Mouse (Mus musculus) lung, embryonic 16.5 days (tissue): ENCODE measurements at regions not wholly inside any gene's neighbourhood (a gene's known extent, or its start where the extent isn't known, plus 50 kb on each side); places are given as distances from the start of the nearest gene placed in this dataset.
A peak's percentile ranks its signal among the peaks of the same experiment; 100 is the strongest.

ENCODE experiments used
- ATAC-seq: fragments of 200-750 bp; cut with Nextera tagmentation; 2 replicates; pipeline ENCODE4 v1.8.0; 2017; ENCODE audit warnings: low read depth, mild to moderate bottlenecking, moderate library complexity
- H3K27ac ChIP-seq: fragments of 300-500 bp; sonication (generic); 2 replicates; pipeline ENCODE4 v1.5.1; 2014; ENCODE audit warnings: mild to moderate bottlenecking, control low read depth, low read length
- H3K27me3 ChIP-seq: fragments of 300-500 bp; sonication (generic); 2 replicates; pipeline ENCODE4 v1.6.1; 2014; ENCODE audit warnings: low read depth, low read length, mixed read lengths; ENCODE audit not compliant: control insufficient read depth, insufficient read depth
- H3K36me3 ChIP-seq: fragments of 300-500 bp; sonication (generic); 2 replicates; pipeline ENCODE4 v1.6.1; 2014; ENCODE audit warnings: low read length; ENCODE audit not compliant: control insufficient read depth, insufficient read depth
- H3K4me1 ChIP-seq: fragments of 300-500 bp; sonication (generic); replicated peaks from 2 replicates; pipeline ENCODE4 v1.6.1; 2014; ENCODE audit warnings: low read length, mixed read lengths; ENCODE audit not compliant: control insufficient read depth, insufficient read depth
- H3K4me2 ChIP-seq: fragments of 300-500 bp; sonication (generic); 2 replicates; pipeline ENCODE4 v1.6.1; 2014; ENCODE audit warnings: low read depth, low read length, control low read depth
- H3K4me3 ChIP-seq: fragments of 300-500 bp; sonication (generic); 2 replicates; pipeline ENCODE4 v1.5.1; 2014; ENCODE audit warnings: mild to moderate bottlenecking, low read length, control low read depth
- H3K9ac ChIP-seq: fragments of 300-500 bp; sonication (generic); 2 replicates; pipeline ENCODE4 v1.6.1; 2014; ENCODE audit warnings: low read length, control low read depth
- H3K9me3 ChIP-seq: fragments of 300-500 bp; sonication (generic); 2 replicates; pipeline ENCODE4 v1.6.1; 2016; ENCODE audit warnings: low read length; ENCODE audit not compliant: control insufficient read depth
- WGBS: fragments of 180-500 bp; shearing (Covaris S2); extraction: QIAGEN DNeasy Blood & Tissue Kit; methylation state at CpG from one replicate; pipeline ENCODE4 v1.1.7; 2014; 5-methylcytosine and 5-hydroxymethylcytosine counted together

DNA sequence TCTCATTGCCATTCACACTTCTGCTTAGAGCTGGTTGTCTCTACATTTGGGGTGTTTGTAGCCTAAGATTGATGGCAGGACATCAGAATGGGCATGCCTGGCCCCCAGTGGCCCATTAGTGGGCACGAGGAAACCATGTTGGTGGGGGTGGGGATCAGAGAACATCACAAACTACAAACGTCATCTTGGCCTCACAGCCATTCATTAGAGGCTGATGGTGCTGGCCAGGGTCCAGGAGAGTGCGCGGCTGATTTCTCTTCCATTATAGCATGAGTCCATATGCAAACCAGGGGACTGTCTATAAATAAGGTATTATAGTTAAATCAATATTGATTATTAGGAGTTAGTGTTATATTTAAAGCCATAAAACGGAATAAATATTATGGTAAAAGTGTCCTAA is 67.9 kb downstream of the 3100002H09Rik start:
- Histone ChIP-seq H3K9ac (no peak overlapping the region), H3K9me3 (no peaks in the 10 kb centered on the region), H3K27me3 (no peaks in the 10 kb centered on the region), H3K4me2 (no peak overlapping the region), H3K4me3 (no peak overlapping the region), H3K36me3 (no peaks in the 10 kb centered on the region), H3K27ac (no peak overlapping the region), H3K4me1 (no peaks in the 10 kb centered on the region)
- 52% methylated on average over 5 of the region's 5 CpGs for WGBS
- ATAC-seq, result no peak

GRCm38 (mm10) chr4:124538471-124538870 is 72.1 kb downstream of the 3100002H09Rik start:
- Histone ChIP-seq H3K27ac (no peak overlapping the region), H3K9ac (no peak overlapping the region), H3K27me3 (no peaks in the 10 kb centered on the region), H3K36me3 (no peaks in the 10 kb centered on the region), H3K9me3 (no peaks in the 10 kb centered on the region), H3K4me3 (no peak overlapping the region), H3K4me2 (no peak overlapping the region), H3K4me1 (no peaks in the 10 kb centered on the region)
- ATAC-seq, result no peak
- 84% methylated on average over 5 of the region's 5 CpGs for WGBS

DNA sequence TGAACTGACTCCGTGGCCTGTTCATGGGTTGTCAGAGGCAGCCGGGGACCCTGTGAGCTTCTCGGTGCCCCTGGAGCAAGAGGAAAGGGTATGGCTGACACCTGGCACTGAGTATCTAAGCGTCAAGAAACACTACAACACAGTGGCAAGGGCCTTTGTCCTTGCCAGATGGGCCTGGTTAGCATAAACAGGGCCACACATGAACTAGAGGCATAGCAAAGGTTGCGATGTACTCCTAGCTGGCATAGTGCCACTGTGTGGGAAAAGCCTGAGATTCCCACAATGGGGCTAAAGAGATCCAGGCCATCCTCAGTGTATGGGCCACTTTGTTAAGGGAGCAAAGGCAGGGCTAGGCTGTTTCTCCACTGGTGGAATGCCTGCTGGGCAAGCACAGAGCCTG is 72.9 kb downstream of the 3100002H09Rik start:
- no peak overlapping the region for H3K4me2 ChIP-seq
- 70% methylated on average over 5 of the region's 5 CpGs for WGBS

DNA sequence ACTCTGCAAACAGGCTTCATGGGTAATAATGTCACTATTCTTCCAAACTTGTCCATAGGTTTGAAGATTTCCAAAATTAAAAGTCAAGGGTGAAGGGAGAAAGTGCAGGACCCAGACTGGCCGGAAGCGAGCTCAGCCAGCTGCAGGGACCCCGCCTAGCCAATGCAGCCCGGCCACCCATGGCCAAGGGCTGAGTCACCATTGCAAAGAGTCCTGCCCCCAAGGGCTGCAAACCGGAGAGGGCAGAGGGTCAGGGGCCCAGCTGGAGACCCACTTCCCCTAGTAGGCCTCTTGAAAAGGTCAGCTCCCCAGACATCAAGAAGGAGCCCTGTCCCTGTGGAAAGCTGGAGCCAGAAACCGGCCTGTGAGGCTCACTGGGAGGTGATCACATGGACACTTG is 77.0 kb downstream of the 3100002H09Rik start:
- Histone ChIP-seq H3K36me3 (no peaks in the 10 kb centered on the region), H3K4me2 (no peak overlapping the region), H3K9me3 (no peaks in the 10 kb centered on the region), H3K4me3 (no peak overlapping the region), H3K9ac (no peak overlapping the region), H3K4me1 (peaks cover 3% of the 10 kb centered on the region; the same call in 1 of the 2 replicates), H3K27ac (no peak overlapping the region), H3K27me3 (no peaks in the 10 kb centered on the region)
- 44% methylated on average over 6 of the region's 6 CpGs for WGBS
- no peak for ATAC-seq

More for the DNA sequence above, 72.9 kb downstream of the 3100002H09Rik start:
- Histone ChIP-seq H3K4me3 (no peak overlapping the region), H3K4me1 (no peaks in the 10 kb centered on the region), H3K36me3 (no peaks in the 10 kb centered on the region), H3K27ac (no peak overlapping the region), H3K9me3 (no peaks in the 10 kb centered on the region), H3K27me3 (no peaks in the 10 kb centered on the region), H3K9ac (no peak overlapping the region)
- ATAC-seq, result no peak

GRCm38 (mm10) chr4:124530596-124530995 is 80.0 kb downstream of the 3100002H09Rik start:
- WGBS, result 40% methylated on average over 9 of the region's 9 CpGs
- H3K4me2 ChIP-seq, result no peak overlapping the region
- H3K4me1 ChIP-seq, result peaks cover 3% of the 10 kb centered on the region; the same call in 1 of the 2 replicates
- peak; percentile 56; the same call in 1 of the 2 replicates for ATAC-seq
- no peaks in the 10 kb centered on the region for H3K27me3 ChIP-seq
- H3K9me3 ChIP-seq, result no peaks in the 10 kb centered on the region
- H3K4me3 ChIP-seq, result no peak overlapping the region
- H3K36me3 ChIP-seq, result no peaks in the 10 kb centered on the region
- no peak overlapping the region for H3K27ac ChIP-seq
- no peak overlapping the region for H3K9ac ChIP-seq

DNA sequence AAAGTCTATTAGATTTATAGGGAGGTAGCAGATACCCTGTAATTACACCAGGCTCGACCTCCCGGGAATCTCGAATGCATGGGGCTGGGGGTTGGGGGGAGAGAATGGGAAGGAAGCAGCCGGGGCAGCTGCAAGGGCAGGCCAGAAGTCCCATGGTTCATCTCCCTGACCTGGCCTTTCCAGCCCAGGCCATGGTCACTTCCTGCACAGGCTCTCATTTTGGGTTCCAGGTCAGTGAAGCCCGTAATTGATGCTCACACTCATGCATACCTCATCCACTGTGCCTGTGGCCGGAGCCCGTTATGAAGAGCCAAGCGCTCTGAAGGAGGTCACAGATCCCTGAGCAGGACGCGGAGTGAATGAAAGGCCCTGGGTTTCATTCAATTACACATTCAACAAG is 83.8 kb downstream of the 3100002H09Rik start:
- WGBS, result 50% methylated on average over 10 of the region's 10 CpGs

DNA sequence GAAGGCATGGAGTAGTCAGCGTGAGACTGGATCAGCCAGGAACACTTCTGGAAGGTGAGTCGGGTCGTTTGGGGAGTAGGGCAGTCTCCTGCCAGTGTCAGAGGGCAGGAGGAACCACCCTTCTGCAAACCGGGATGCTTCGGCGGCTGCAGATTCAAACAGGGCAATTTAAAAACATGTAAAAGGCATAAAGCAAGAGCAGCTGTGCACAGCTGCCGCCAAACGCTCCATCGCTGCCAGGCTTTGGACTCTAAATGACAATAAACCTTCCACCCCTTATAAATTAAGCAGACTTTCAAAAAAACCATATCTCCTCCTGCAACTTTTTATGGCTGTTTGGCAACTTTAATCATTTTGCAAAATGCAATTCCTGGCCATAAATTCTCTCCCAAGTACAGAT is 84.2 kb downstream of the 3100002H09Rik start:
- Histone ChIP-seq H3K9me3 (no peaks in the 10 kb centered on the region), H3K27ac (no peak overlapping the region), H3K4me1 (peaks cover 3% of the 10 kb centered on the region; the same call in 1 of the 2 replicates), H3K9ac (no peak overlapping the region), H3K36me3 (no peaks in the 10 kb centered on the region), H3K27me3 (no peaks in the 10 kb centered on the region; the same call in 1 of the 2 replicates), H3K4me3 (no peak overlapping the region), H3K4me2 (no peak overlapping the region)
- WGBS, result 40% methylated on average over 9 of the region's 9 CpGs
- ATAC-seq, result peak; percentile 59

More for the DNA sequence above, 83.8 kb downstream of the 3100002H09Rik start:
- Histone ChIP-seq H3K4me3 (no peak overlapping the region), H3K9me3 (no peaks in the 10 kb centered on the region), H3K9ac (no peak overlapping the region), H3K27me3 (no peaks in the 10 kb centered on the region; the same call in 1 of the 2 replicates), H3K4me2 (no peak overlapping the region), H3K4me1 (peaks cover 3% of the 10 kb centered on the region; the same call in 1 of the 2 replicates), H3K27ac (no peak overlapping the region), H3K36me3 (no peaks in the 10 kb centered on the region)
- ATAC-seq, result no peak

DNA sequence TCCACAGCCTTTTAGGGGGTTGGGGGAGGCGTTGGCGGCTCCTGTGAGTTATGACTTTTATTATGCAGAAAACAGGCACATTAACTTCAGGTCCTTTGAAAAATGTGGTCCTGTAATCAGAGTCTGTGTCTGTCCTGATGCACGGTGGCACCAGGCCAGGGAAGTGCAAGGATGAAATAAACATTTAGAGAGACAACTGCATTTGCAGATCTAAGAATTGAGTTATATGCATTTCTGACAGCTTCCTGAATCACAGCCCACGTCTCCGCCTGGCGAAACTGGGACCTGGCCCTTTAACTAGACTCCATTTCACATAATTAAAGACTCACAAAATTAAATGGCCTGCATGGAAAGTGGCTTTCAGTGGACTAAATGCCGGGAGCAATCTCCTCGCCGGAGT is 90.3 kb downstream of the 3100002H09Rik start:
- H3K4me2 ChIP-seq, result no peak overlapping the region
- no peaks in the 10 kb centered on the region; the same call in 1 of the 2 replicates for H3K4me1 ChIP-seq
- H3K27me3 ChIP-seq, result peaks cover 13% of the 10 kb centered on the region
- no peak overlapping the region for H3K9ac ChIP-seq
- no peaks in the 10 kb centered on the region for H3K36me3 ChIP-seq
- H3K4me3 ChIP-seq, result no peak overlapping the region
- no peak overlapping the region for H3K27ac ChIP-seq
- 42% methylated on average over 9 of the region's 9 CpGs for WGBS
- peak; percentile 48; the same call in 1 of the 2 replicates for ATAC-seq
- H3K9me3 ChIP-seq, result no peaks in the 10 kb centered on the region

DNA sequence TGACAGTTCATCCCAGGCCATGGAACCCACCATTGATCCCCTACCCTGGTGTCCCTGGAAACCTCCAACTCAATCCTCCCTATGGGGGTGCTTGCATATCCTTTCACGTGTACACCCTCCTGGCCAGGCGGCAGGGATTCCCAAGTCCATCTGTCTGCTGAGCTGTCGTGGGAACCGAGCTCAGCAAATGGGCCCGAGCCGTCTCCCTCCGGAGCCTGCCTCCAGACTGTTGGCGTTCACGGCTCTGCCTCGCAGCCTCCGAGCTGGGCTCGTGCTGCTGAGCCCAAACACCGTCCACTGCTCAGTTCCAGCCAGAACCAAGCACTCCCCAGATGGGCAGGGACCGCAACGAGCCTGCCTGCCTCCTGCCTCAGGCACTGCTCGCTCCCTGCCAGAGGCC is 98.8 kb downstream of the 3100002H09Rik start:
- ATAC-seq, result no peak
- Histone ChIP-seq H3K36me3 (no peaks in the 10 kb centered on the region), H3K4me2 (no peak overlapping the region), H3K9me3 (no peaks in the 10 kb centered on the region), H3K4me1 (0 out of 2 replicates have a peak, but pooled peaks cover 2% of the 10 kb centered on the region), H3K4me3 (no peak overlapping the region), H3K27ac (no peak overlapping the region), H3K27me3 (peaks cover 9% of the 10 kb centered on the region), H3K9ac (no peak overlapping the region)
- 75% methylated on average over 16 of the region's 16 CpGs for WGBS

- WGBS, result 72% methylated on average over 3 of the region's 3 CpGs
- H3K36me3 ChIP-seq, result no peaks in the 10 kb centered on the region
- no peak overlapping the region for H3K4me3 ChIP-seq
- H3K4me1 ChIP-seq, result 0 out of 2 replicates have a peak, but pooled peaks cover 2% of the 10 kb centered on the region
- no peak overlapping the region for H3K27ac ChIP-seq
- no peak overlapping the region for H3K4me2 ChIP-seq
- H3K9ac ChIP-seq, result no peak overlapping the region
- H3K9me3 ChIP-seq, result no peaks in the 10 kb centered on the region
- H3K27me3 ChIP-seq, result peaks cover 7% of the 10 kb centered on the region
- ATAC-seq, result no peak
Observed at GRCm38 (mm10) chr4:124510816-124511215, 99.8 kb downstream of the 3100002H09Rik start.
